ENCODE assay signal across 9 mouse cellular contexts in genomic region chr9:23674833-23675232, GRCm38 (mm10).
DNase-seq lines count a peak whose midpoint lies in the region; ATAC-seq and TF ChIP-seq lines count a peak whose summit lies in the region.
"Had no signal": no experiment of that assay in that cellular context is flagged by ENCODE, and none has a peak within 500 bp of the region (broad histone marks: within the 10 kb centered on the region; RNA-seq: fewer than 3 reads in every experiment).

No protein-coding gene starts in this region.

- no peak for DNase-seq in heart, postnatal 0 days (ENCODE audit: low spot score)
- DNase-seq in lung, adult 2 months, result no peak
- DNase-seq in lung, postnatal 14 days, result no peak
- no peak for DNase-seq in Patski (ENCODE audit: low read depth, low spot score)
- DNase-seq in lung, postnatal 4 days, result peak; percentile 29 to 37
- DNase-seq in gastrocnemius, postnatal 36 days, result no peak
- DNase-seq in urinary bladder, adult 2 months (ENCODE audit: low spot score), result no peak
- DNase-seq: cerebellum, adult 11-12 months had no signal

- no peak overlapping the region for H3K9ac ChIP-seq in heart, postnatal 0 days (replicated peaks; ENCODE audit: low read depth, low read length)
- H3K9ac ChIP-seq in heart, embryonic 12.5 days, result no peak overlapping the region

- TF ChIP-seq POLR2A in lung, adult 2 months (IDR thresholded peaks at IDR 0.05; ENCODE audit: borderline replicate concordance, extremely low read depth, low read depth, low read length), result no peak

- no peaks in the 10 kb centered on the region for H3K4me1 ChIP-seq in heart, postnatal 0 days (ENCODE audit: control insufficient read depth, insufficient read depth)
- H3K4me1 ChIP-seq in heart, embryonic 12.5 days (replicated peaks), result no peaks in the 10 kb centered on the region
- no peaks in the 10 kb centered on the region for H3K4me1 ChIP-seq in lung, adult 2 months (ENCODE audit: control insufficient read depth, insufficient read depth, low read length)

- POLR2A ChIA-PET in Patski (lab: Charles Lee), result no interaction called here

- in situ Hi-C loops in Patski (cut with MboI; ENCODE audit: low pct_unique_long_range_greater_than_20kb), result loop anchor here (25.0 kb wide), 1 partner anchor 837 kb away; the partner anchor contains the start of gene Dpy19l1

- CTCF ChIA-PET in Patski (lab: Charles Lee), result interaction anchor here (0.9 to 1.6 kb wide), 4 partner anchors 14 to 23 kb away, joined by 3 to 4 read pairs (median 4); no protein-coding TSS in a partner anchor

- no peak for TF ChIP-seq EP300 in heart, postnatal 0 days (IDR thresholded peaks at IDR 0.05; ENCODE audit: low read depth)

- 33% methylated on average over 8 of the region's 8 CpGs for WGBS in heart, postnatal 0 days
- 39% methylated on average over 8 of the region's 8 CpGs for WGBS in heart, embryonic 12.5 days
- 38% methylated on average over 8 of the region's 8 CpGs for WGBS in lung, adult 2 months

- no peak overlapping the region for H3K4me3 ChIP-seq in heart, postnatal 0 days (ENCODE audit: low read depth, low read length)
- no peak overlapping the region for H3K4me3 ChIP-seq in heart, embryonic 12.5 days
- no peak overlapping the region for H3K4me3 ChIP-seq in lung, adult 2 months (replicated peaks; ENCODE audit: extremely low read depth, low read depth, low read length)

- no peak for ATAC-seq in heart, postnatal 0 days (ENCODE audit: insufficient read depth, low read depth)
- ATAC-seq in heart, embryonic 12.5 days (ENCODE audit: insufficient number of reproducible peaks, low FRiP score), result no peak
- no peak for ATAC-seq in Patski

- no peak overlapping the region for H3K27ac ChIP-seq in heart, postnatal 0 days (ENCODE audit: low read depth)
- no peak overlapping the region for H3K27ac ChIP-seq in heart, embryonic 12.5 days (ENCODE audit: poor library complexity, severe bottlenecking)

- no peaks in the 10 kb centered on the region for H3K27me3 ChIP-seq in heart, postnatal 0 days (ENCODE audit: control insufficient read depth, insufficient read depth, low read length)
- no peaks in the 10 kb centered on the region for H3K27me3 ChIP-seq in heart, embryonic 12.5 days (replicated peaks)
- H3K27me3 ChIP-seq in Patski, result no peaks in the 10 kb centered on the region

- H3K9me3 ChIP-seq in heart, postnatal 0 days (replicated peaks; ENCODE audit: control insufficient read depth, low read length), result no peaks in the 10 kb centered on the region
- H3K9me3 ChIP-seq in heart, embryonic 12.5 days (replicated peaks), result no peaks in the 10 kb centered on the region

- intact Hi-C loops in gastrocnemius, postnatal 36 days (cut with DNase I), result no loop called here

- no peaks in the 10 kb centered on the region for H3K36me3 ChIP-seq in heart, postnatal 0 days (replicated peaks; ENCODE audit: control insufficient read depth, insufficient read depth, low read length)
- no peaks in the 10 kb centered on the region for H3K36me3 ChIP-seq in heart, embryonic 12.5 days

- no peak overlapping the region for H3K4me2 ChIP-seq in heart, postnatal 0 days (ENCODE audit: low read depth, low read length)
- no peak overlapping the region for H3K4me2 ChIP-seq in heart, embryonic 12.5 days

- peak; percentile 36 for TF ChIP-seq CTCF in heart, postnatal 0 days (IDR thresholded peaks at IDR 0.05; ENCODE audit: low read depth)
- TF ChIP-seq CTCF in lung, adult 2 months (IDR thresholded peaks at IDR 0.05; ENCODE audit: insufficient read depth, low read length), result peak; percentile 31; the same call in 1 of the 2 replicates
- peak; percentile 64 for TF ChIP-seq CTCF in Patski (IDR thresholded peaks at IDR 0.05)

Comparison
In these comparisons a context has a peak if more than half of its experiments do, and no peak if none do; other contexts are left out.
1. DNase-seq: peak in lung, postnatal 4 days (2 of 2); none in heart, postnatal 0 days (single experiment), lung, adult 2 months (single experiment), lung, postnatal 14 days (single experiment), Patski (single experiment), gastrocnemius, postnatal 36 days (0 of 2) and urinary bladder, adult 2 months (single experiment).
2. Peak in every context shown above with its lines, with median percentiles within 50 percentile points of each other: CTCF ChIP-seq.